Mouse (Mus musculus) kidney, adult 2 months (tissue): ENCODE measurements around the gene Cpm.

Experiments
- CTCF ChIP-seq: fragments of 200-500 bp; conservative IDR thresholded peaks from 2 replicates; pipeline ENCODE4 v1.5.1; 2011; ENCODE audit warnings: low read depth, mild to moderate bottlenecking, control low read depth, low read length, moderate library complexity, mixed read lengths; ENCODE audit not compliant: insufficient read depth, insufficient read length
- POLR2A ChIP-seq: fragments of 200-500 bp; IDR thresholded peaks from one replicate; pipeline ENCODE4 v1.6.1; 2011; ENCODE audit warnings: low read depth, low read length, control low read depth

DNA sequence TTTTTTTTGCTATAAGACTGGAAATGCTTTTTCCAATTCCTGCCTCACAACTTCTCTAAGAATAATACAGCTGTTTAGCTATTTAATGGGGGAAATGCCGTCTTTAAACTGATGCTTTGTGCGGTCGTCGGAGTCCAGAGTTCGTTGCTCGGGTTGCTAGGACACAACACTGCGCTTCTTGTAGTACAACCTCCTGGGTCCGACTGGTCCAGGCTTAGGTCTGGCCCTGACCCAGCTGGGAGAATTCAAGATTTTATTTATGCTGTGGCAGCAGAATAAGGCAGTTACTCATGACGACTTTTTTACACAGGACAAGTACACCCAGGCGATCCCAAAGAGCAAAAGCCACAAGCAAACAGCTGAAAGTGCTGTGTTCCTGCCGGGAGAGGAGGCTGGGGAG is 42.4 kb upstream of the Cpm start:
- no peak for TF ChIP-seq CTCF
- no peak for TF ChIP-seq POLR2A
